Mouse (Mus musculus) cerebellum, adult 2 months (tissue): ENCODE measurements around the gene Cant1.

Experiments used
- CTCF ChIP-seq: fragments of 200-500 bp; IDR thresholded peaks from 2 replicates; pipeline ENCODE4 v1.5.1; 2011; ENCODE audit warnings: low read depth, mild to moderate bottlenecking, control low read depth, low read length, moderate library complexity, borderline replicate concordance; ENCODE audit not compliant: insufficient read depth
- POLR2A ChIP-seq: fragments of 200-500 bp; IDR thresholded peaks from 2 replicates; pipeline ENCODE4 v1.6.1; 2011; ENCODE audit warnings: low read length, control low read depth, borderline replicate concordance; ENCODE audit not compliant: insufficient read depth

DNA sequence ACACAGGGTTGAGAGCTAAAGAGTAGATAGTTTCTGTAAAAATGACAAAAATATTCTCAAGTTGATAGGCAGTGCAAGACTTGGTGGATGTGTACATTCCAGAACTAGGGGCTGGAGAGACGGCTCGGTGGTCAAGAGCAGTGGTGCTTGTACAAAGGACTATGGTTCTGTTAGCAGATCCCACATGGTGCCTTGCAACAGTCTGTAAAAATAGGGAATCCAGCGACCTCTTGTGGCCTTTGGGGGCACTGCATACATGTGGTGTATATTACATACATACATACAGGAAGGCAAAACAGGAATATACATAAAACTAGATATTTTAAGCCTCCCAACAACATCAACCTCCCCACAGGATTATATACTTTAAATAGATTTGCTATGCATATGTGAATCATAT lies 50.6 kb downstream of the Cant1 start:
- TF ChIP-seq CTCF, result no peak
- no peak for TF ChIP-seq POLR2A
